In genomic region chr5:30231891-30232270, GRCm38 (mm10) we compare ENCODE assay signal across 9 mouse cellular contexts. TPM values are rescaled to one million over a fixed set of nuclear protein-coding genes. Genes with fewer than 3 reads are reported as not detected.
A peak's percentile ranks its signal among the peaks of the same experiment; 100 is the strongest.
DNase-seq lines count a peak whose midpoint lies in the region; ATAC-seq and TF ChIP-seq lines count a peak whose summit lies in the region.
"Had no signal": no experiment of that assay in that cellular context is flagged by ENCODE, and none has a peak within 500 bp of the region (broad histone marks: within the 10 kb centered on the region; RNA-seq: fewer than 3 reads in every experiment).

No protein-coding gene starts in this region.

- peak overlapping the region; percentile 75 for H3K27ac ChIP-seq in liver, adult 2 months (replicated peaks; ENCODE audit: insufficient read depth, low read depth, low read length)
- no peak overlapping the region; the same call in 1 of the 2 replicates for H3K27ac ChIP-seq in embryonic facial prominence, embryonic 14.5 days (replicated peaks; ENCODE audit: low read depth, low read length)
- peak overlapping the region; percentile 89 for H3K27ac ChIP-seq in intestine, embryonic 16.5 days (ENCODE audit: low read length)
- H3K27ac ChIP-seq in neural tube, embryonic 12.5 days: peak overlapping the region; percentile 54; the same call in 1 of the 2 replicates

- peaks cover 20% of the 10 kb centered on the region for H3K4me1 ChIP-seq in liver, adult 2 months (ENCODE audit: control insufficient read depth, insufficient read depth, low read length)
- peaks cover 12% of the 10 kb centered on the region for H3K4me1 ChIP-seq in embryonic facial prominence, embryonic 14.5 days (ENCODE audit: control insufficient read depth, insufficient read depth, low read length)
- peaks cover 18% of the 10 kb centered on the region for H3K4me1 ChIP-seq in intestine, embryonic 16.5 days (ENCODE audit: control insufficient read depth, insufficient read depth, low read length)
- H3K4me1 ChIP-seq in neural tube, embryonic 12.5 days: peaks cover 18% of the 10 kb centered on the region

- no peak for ATAC-seq in embryonic facial prominence, embryonic 14.5 days (ENCODE audit: low read depth)
- peak; percentile 82 for ATAC-seq in intestine, embryonic 16.5 days
- ATAC-seq in neural tube, embryonic 12.5 days (ENCODE audit: low FRiP score, low read depth): no peak; the same call in 1 of the 2 replicates

- peak overlapping the region; percentile 49; the same call in 1 of the 2 replicates for H3K9ac ChIP-seq in liver, adult 2 months (ENCODE audit: low read depth, low read length)
- peak overlapping the region; percentile 62 for H3K9ac ChIP-seq in embryonic facial prominence, embryonic 14.5 days (ENCODE audit: low read depth, low read length)
- H3K9ac ChIP-seq in intestine, embryonic 16.5 days (ENCODE audit: low read depth, low read length): peak overlapping the region; percentile 69
- peak overlapping the region; percentile 55 for H3K9ac ChIP-seq in neural tube, embryonic 12.5 days

- DNase-seq in liver, adult 2 months (ENCODE audit: extremely low read depth, low read depth, low spot score): peak; percentile 87
- no peak for DNase-seq in liver
- no peak for DNase-seq in embryonic facial prominence, embryonic 14.5 days (ENCODE audit: low spot score)
- no peak for DNase-seq in adrenal gland, postnatal 14 days
- DNase-seq in T-cell, adult 2 months (ENCODE audit: low spot score): no peak
- DNase-seq in kidney, postnatal 4 days: no peak

- H3K9me3 ChIP-seq in embryonic facial prominence, embryonic 14.5 days (ENCODE audit: control insufficient read depth, low read length): 0 out of 2 replicates have a peak, but pooled peaks cover 9% of the 10 kb centered on the region
- H3K9me3 ChIP-seq in intestine, embryonic 16.5 days (ENCODE audit: control insufficient read depth, low read length): peaks cover 5% of the 10 kb centered on the region; the same call in 1 of the 2 replicates
- no peaks in the 10 kb centered on the region for H3K9me3 ChIP-seq in neural tube, embryonic 12.5 days

- H3K4me2 ChIP-seq in embryonic facial prominence, embryonic 14.5 days (ENCODE audit: low read depth, low read length): peak overlapping the region; percentile 61
- H3K4me2 ChIP-seq in intestine, embryonic 16.5 days (ENCODE audit: low read depth, low read length): peak overlapping the region; percentile 48
- H3K4me2 ChIP-seq in neural tube, embryonic 12.5 days (replicated peaks): peak overlapping the region; percentile 84

- TF ChIP-seq POLR2A in liver, adult 2 months (IDR thresholded peaks at IDR 0.05; ENCODE audit: extremely low read depth, insufficient read depth, low read length): no peak

- TF ChIP-seq CTCF in liver, adult 2 months (IDR thresholded peaks at IDR 0.05; ENCODE audit: low read depth, low read length): no peak

- H3K27me3 ChIP-seq in liver, adult 2 months (ENCODE audit: control insufficient read depth, insufficient read depth, low read length): no peaks in the 10 kb centered on the region
- no peaks in the 10 kb centered on the region for H3K27me3 ChIP-seq in embryonic facial prominence, embryonic 14.5 days (replicated peaks; ENCODE audit: control insufficient read depth, insufficient read depth, low read length)
- H3K27me3 ChIP-seq in intestine, embryonic 16.5 days (replicated peaks; ENCODE audit: control insufficient read depth, insufficient read depth, low read length): no peaks in the 10 kb centered on the region
- H3K27me3 ChIP-seq in neural tube, embryonic 12.5 days (replicated peaks): no peaks in the 10 kb centered on the region

- peak overlapping the region; percentile 70 for H3K4me3 ChIP-seq in liver, adult 2 months (ENCODE audit: insufficient read depth, low read depth, low read length)
- peak overlapping the region; percentile 76 for H3K4me3 ChIP-seq in embryonic facial prominence, embryonic 14.5 days (ENCODE audit: low read depth, low read length)
- H3K4me3 ChIP-seq in intestine, embryonic 16.5 days (ENCODE audit: low read length): peak overlapping the region; percentile 91
- H3K4me3 ChIP-seq in neural tube, embryonic 12.5 days: peak overlapping the region; percentile 82

- H3K79me2 ChIP-seq in liver, adult 2 months (ENCODE audit: control insufficient read depth, insufficient read depth, low read length): peaks cover 18% of the 10 kb centered on the region; the same call in 1 of the 2 replicates

- 12% methylated on average over 16 of the region's 16 CpGs for WGBS in liver, adult 2 months
- 42% methylated on average over 16 of the region's 16 CpGs for WGBS in embryonic facial prominence, embryonic 14.5 days
- 25% methylated on average over 16 of the region's 16 CpGs for WGBS in intestine, embryonic 16.5 days
- WGBS in neural tube, embryonic 12.5 days: 51% methylated on average over 16 of the region's 16 CpGs

- no peaks in the 10 kb centered on the region for H3K36me3 ChIP-seq in liver, adult 2 months (ENCODE audit: control insufficient read depth, insufficient read depth, low read length)
- H3K36me3 ChIP-seq in embryonic facial prominence, embryonic 14.5 days (ENCODE audit: control insufficient read depth, insufficient read depth, low read length): 0 out of 2 replicates have a peak, but pooled peaks cover 8% of the 10 kb centered on the region
- 0 out of 2 replicates have a peak, but pooled peaks cover 3% of the 10 kb centered on the region for H3K36me3 ChIP-seq in intestine, embryonic 16.5 days (ENCODE audit: control insufficient read depth, insufficient read depth, low read length)
- H3K36me3 ChIP-seq in neural tube, embryonic 12.5 days: no peaks in the 10 kb centered on the region

RNA-seq across cellular contexts. Expression of gene Selenoi, which starts 0.5 kb away (rescaled TPM):
- 26.6 and 31.8 TPM in 2 replicates for total RNA-seq in liver, adult 2 months (2014; rRNA removed)
- 59.7 and 73.9 TPM in 2 replicates for polyA plus RNA-seq in liver, adult 2 months (2012; rRNA removed)
- polyA plus RNA-seq in embryonic facial prominence, embryonic 14.5 days (2014; fragmentation: Nextera tagmentation; extraction: Ambion mirVana): 19.9 and 20.7 TPM in 2 replicates
- 52.2 and 57.8 TPM in 2 replicates for polyA plus RNA-seq in intestine, embryonic 16.5 days (2015; fragmentation: Nextera tagmentation; extraction: Ambion mirVana)
- 22.5 and 23.2 TPM in 2 replicates for polyA plus RNA-seq in neural tube, embryonic 12.5 days (2016; fragmentation: Nextera tagmentation; extraction: Ambion mirVana)
- 21.4 and 23.7 TPM in 2 replicates for total RNA-seq in adrenal gland, postnatal 14 days (2021)

RNA-seq across cellular contexts. Expression of gene Adgrf3, which starts 26.4 kb away (rescaled TPM):
- not detected in 2 replicates for total RNA-seq in liver, adult 2 months (2014; rRNA removed)
- not detected in 2 replicates for polyA plus RNA-seq in liver, adult 2 months (2012; rRNA removed)
- 0.10 TPM in 1 of 2 replicates, not detected in the other for polyA plus RNA-seq in embryonic facial prominence, embryonic 14.5 days (2014; fragmentation: Nextera tagmentation; extraction: Ambion mirVana)
- 0.15 and 0.29 TPM in 2 replicates for polyA plus RNA-seq in intestine, embryonic 16.5 days (2015; fragmentation: Nextera tagmentation; extraction: Ambion mirVana)
- not detected in 2 replicates for polyA plus RNA-seq in neural tube, embryonic 12.5 days (2016; fragmentation: Nextera tagmentation; extraction: Ambion mirVana)
- 0.19 TPM in 1 of 2 replicates, not detected in the other for total RNA-seq in adrenal gland, postnatal 14 days (2021)
- polyA plus RNA-seq: activated CD4-positive, CD25-positive, alpha-beta regulatory T cell, adult 4 months had no signal

RNA-seq across cellular contexts. Expression of gene Drc1, which starts 49.3 kb away (rescaled TPM):
- 0.74 and 1.2 TPM in 2 replicates for total RNA-seq in liver, adult 2 months (2014; rRNA removed)
- polyA plus RNA-seq in liver, adult 2 months (2012; rRNA removed): 0.23 and 0.30 TPM in 2 replicates
- polyA plus RNA-seq in embryonic facial prominence, embryonic 14.5 days (2014; fragmentation: Nextera tagmentation; extraction: Ambion mirVana): 1.1 and 3.4 TPM in 2 replicates
- 1.2 and 1.8 TPM in 2 replicates for polyA plus RNA-seq in intestine, embryonic 16.5 days (2015; fragmentation: Nextera tagmentation; extraction: Ambion mirVana)
- 1.2 and 1.4 TPM in 2 replicates for polyA plus RNA-seq in neural tube, embryonic 12.5 days (2016; fragmentation: Nextera tagmentation; extraction: Ambion mirVana)
- 0.44 and 0.56 TPM in 2 replicates for total RNA-seq in adrenal gland, postnatal 14 days (2021)
